Mouse (Mus musculus) ES-E14 (cell line): ENCODE results near the gene Fbxl17. TPM values are rescaled to one million over a fixed set of nuclear protein-coding genes. Genes with fewer than 3 reads are reported as not detected.
A peak's percentile ranks its signal among the peaks of the same experiment; 100 is the strongest.

Experiments used
- DNase-seq: peaks from one replicate; pipeline ENCODE4 v3.0.0-alpha.2; 2013; ENCODE audit warnings: low read depth, low spot score
- H3K27ac ChIP-seq: 2 replicates; pipeline ENCODE4 v1.5.1; 2012; ENCODE audit warnings: low read depth, mild to moderate bottlenecking, low read length, moderate library complexity, mixed read lengths; ENCODE audit not compliant: poor library complexity, insufficient read depth, severe bottlenecking
- H3K36me3 ChIP-seq: 2 replicates; pipeline ENCODE4 v1.6.1; 2012; ENCODE audit warnings: mild to moderate bottlenecking, low read length, moderate library complexity, mixed read lengths; ENCODE audit not compliant: control insufficient read depth, poor library complexity, insufficient read depth, severe bottlenecking
- H3K4me1 ChIP-seq, 2 experiments: fragments of 150-350 bp in 1 of 2; sonication (generic) in 1 of 2; 2 replicates each; pipeline ENCODE4 v1.6.1; 2012; ENCODE audit warnings: low read length in 2 of 2, mild to moderate bottlenecking in 1 of 2, mixed read lengths in 1 of 2; ENCODE audit not compliant: control insufficient read depth in 2 of 2, insufficient read depth in 2 of 2, poor library complexity in 1 of 2
- H3K4me3 ChIP-seq, 2 experiments: fragments of 150-350 bp in 1 of 2; sonication (generic) in 1 of 2; 2 replicates each; pipeline ENCODE4 v1.5.1; 2012; ENCODE audit warnings: low read length in 2 of 2, low read depth in 1 of 2, mild to moderate bottlenecking in 1 of 2, mixed read lengths in 1 of 2; ENCODE audit not compliant: insufficient read depth in 1 of 2, poor library complexity in 1 of 2, severe bottlenecking in 1 of 2
- H3K9ac ChIP-seq: 2 replicates; pipeline ENCODE4 v1.6.1; 2012; ENCODE audit warnings: low read depth, mild to moderate bottlenecking, low read length, mixed read lengths; ENCODE audit not compliant: poor library complexity, insufficient read depth, severe bottlenecking
- H3K9me3 ChIP-seq: fragments of 150-350 bp; sonication (generic); 2 replicates; pipeline ENCODE4 v1.6.1; 2012; ENCODE audit warnings: low read depth, mild to moderate bottlenecking, low read length; ENCODE audit not compliant: control insufficient read depth, insufficient read depth
- CHD2 ChIP-seq: IDR thresholded peaks from 2 replicates; pipeline ENCODE4 v1.6.1; 2014; ENCODE audit warnings: mild to moderate bottlenecking, low read depth, low read length, inconsistent platforms
- HCFC1 ChIP-seq: IDR thresholded peaks from 2 replicates; pipeline ENCODE4 v1.6.1; 2012; ENCODE audit warnings: low read length, inconsistent platforms, borderline replicate concordance; ENCODE audit not compliant: insufficient read depth
- MAFK ChIP-seq: IDR thresholded peaks from 2 replicates; pipeline ENCODE4 v1.6.1; 2014; ENCODE audit warnings: mild to moderate bottlenecking, low read depth, low read length, inconsistent platforms; ENCODE audit not compliant: insufficient read depth
- ZC3H11A ChIP-seq: IDR thresholded peaks from 2 replicates; pipeline ENCODE4 v1.6.1; 2012; ENCODE audit warnings: low read depth, mild to moderate bottlenecking, inconsistent platforms, low read length, borderline replicate concordance
- ZNF384 ChIP-seq: IDR thresholded peaks from 2 replicates; pipeline ENCODE4 v1.6.1; 2012; ENCODE audit warnings: low read depth, low read length, inconsistent platforms
- in situ Hi-C, 2 experiments: fragments of 600-800 bp; cut with MboI; formaldehyde crosslinking; loops; one replicate each; pipeline ENCODE4 v1.15.1; 2025; ENCODE audit warnings: low sequenced_read_pairs in 2 of 2, inconsistent platforms in 1 of 2; ENCODE audit not compliant: unreplicated experiment in 2 of 2
- total RNA-seq: library from RNA; depleted of rRNA; stranded (reverse); fragments of 300-350 nt; gene quantifications from 2 replicates; pipeline ENCODE4 v1.2.3, GENCODE M21; 2012

Fbxl17 gene
- total RNA-seq, 1 experiment = 5.6 TPM

DNA sequence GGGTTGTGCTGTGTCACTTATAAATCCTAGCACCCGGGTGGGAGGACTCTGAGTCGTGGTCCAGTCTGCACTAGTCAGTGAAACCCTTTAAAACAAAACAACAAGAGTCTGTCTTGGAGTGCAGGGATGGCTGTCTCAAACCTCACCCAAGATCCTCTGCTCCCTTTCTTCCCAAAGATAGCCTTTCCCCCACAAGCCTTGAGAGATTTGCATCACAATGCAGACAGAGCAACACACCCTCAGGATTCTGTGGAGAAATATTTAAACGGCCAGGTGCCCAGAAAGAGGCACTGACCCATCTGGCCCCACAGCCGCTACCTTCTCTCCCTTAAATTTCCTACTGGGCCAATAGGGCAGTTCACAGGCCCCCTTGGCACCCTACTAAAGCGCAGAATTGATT lies 323.4 kb downstream of the Fbxl17 start:
- no peaks in the 10 kb centered on the region for H3K36me3 ChIP-seq
- no peaks in the 10 kb centered on the region for H3K9me3 ChIP-seq
- H3K9ac ChIP-seq = no peak overlapping the region
- TF ChIP-seq ZC3H11A = no peak
- TF ChIP-seq HCFC1 = no peak
- no peak for TF ChIP-seq MAFK
- no peak for TF ChIP-seq ZNF384
- no peak for TF ChIP-seq CHD2
- H3K4me1 ChIP-seq = peaks cover 8% of the 10 kb centered on the region in 2 experiments; a peak in 3 of 4 replicates
- no peak overlapping the region; the same call in 1 of the 2 replicates for H3K27ac ChIP-seq
- H3K4me3 ChIP-seq = peak overlapping the region in 1 of 2 experiments; percentile 9; a peak in 1 of 4 replicates
- peak; percentile 48 for DNase-seq
- in situ Hi-C loops = no loop called here

DNA sequence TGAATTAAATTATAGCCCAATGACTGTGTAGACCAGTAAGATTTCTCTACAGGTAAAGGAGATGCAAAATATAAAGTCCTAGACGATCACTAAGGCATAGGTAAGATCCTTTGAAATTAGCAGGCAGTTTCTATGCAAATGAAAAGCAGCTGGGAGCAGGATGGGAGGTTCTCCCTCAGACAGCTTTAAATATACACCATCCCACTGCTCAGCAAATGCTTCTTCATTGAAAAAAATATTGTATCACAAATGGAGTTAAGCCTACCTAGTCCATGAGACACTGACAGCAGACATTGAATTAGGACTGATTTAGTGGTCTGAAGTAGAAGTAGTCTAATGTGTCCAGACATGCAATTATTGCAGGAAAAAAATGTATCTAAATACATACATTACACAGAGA lies 327.1 kb downstream of the Fbxl17 start:
- no peak for DNase-seq
- no peak overlapping the region for H3K9ac ChIP-seq
- in situ Hi-C loops = no loop called here
- H3K36me3 ChIP-seq = no peaks in the 10 kb centered on the region
- H3K27ac ChIP-seq = no peak overlapping the region
- H3K9me3 ChIP-seq = no peaks in the 10 kb centered on the region
- TF ChIP-seq ZNF384 (no peak), CHD2 (no peak), ZC3H11A (no peak), MAFK (no peak), HCFC1 (no peak)
- H3K4me3 ChIP-seq = no peak overlapping the region
- H3K4me1 ChIP-seq = peaks cover 8% of the 10 kb centered on the region in 2 experiments; a peak in 3 of 4 replicates

DNA sequence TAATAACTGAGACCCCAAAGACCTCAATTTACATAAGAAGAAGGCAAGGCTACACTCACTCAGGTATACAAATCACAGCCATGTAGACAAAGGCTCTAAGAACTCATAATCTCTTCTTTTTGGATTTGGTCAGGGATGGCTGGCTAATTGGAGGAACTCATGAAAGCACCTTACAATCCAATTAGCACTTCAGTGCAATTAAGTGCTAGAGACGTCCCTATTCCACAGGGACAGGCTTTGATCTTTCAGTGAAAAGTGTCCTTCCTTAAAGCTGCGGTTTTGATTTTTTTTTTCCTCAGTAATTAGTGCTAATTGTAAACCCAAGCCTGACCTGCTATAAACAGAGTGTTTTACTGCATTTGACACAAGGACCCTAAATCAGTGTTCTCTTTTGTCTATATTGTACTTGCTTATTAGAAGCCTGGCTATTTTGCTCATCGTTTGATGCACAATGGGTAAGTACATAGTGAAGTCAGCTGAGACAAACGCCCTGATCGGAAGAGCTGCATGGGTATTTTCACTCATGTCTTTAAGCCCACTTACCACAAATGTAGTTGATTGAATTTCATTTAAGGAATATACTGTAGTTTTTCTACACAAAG lies 327.8 kb downstream of the Fbxl17 start:
- in situ Hi-C loops = no loop called here
- DNase-seq = no peak
- Histone ChIP-seq H3K9ac (no peak overlapping the region), H3K9me3 (no peaks in the 10 kb centered on the region), H3K36me3 (no peaks in the 10 kb centered on the region), H3K27ac (no peak overlapping the region), H3K4me3 (no peak overlapping the region), H3K4me1 (peaks cover 6 to 8% of the 10 kb centered on the region in 2 experiments; a peak in 3 of 4 replicates)
- TF ChIP-seq HCFC1 (no peak), ZC3H11A (no peak), CHD2 (no peak), MAFK (no peak)

DNA sequence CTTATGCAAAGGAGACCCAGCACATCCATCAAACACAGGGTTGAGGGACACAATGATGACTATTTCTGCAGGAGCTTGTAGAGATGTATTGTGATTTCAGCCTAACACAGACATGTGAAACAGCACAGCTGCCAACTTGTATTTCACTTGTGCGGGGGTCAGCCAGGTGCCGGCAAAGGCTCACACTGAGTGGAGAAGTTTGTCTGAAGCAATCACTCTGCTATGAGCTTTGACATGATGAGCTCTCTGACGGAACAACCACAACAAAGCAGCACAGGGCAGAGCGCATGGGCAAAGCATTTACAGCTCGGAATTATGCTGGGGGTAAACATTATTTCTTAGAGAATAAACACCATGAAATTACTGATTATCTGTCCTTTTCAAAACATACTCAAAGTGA lies 328.6 kb downstream of the Fbxl17 start:
- no peak for DNase-seq
- in situ Hi-C loops = no loop called here
- peaks cover 5 to 6% of the 10 kb centered on the region in 2 experiments; a peak in 3 of 4 replicates for H3K4me1 ChIP-seq

More for the DNA sequence above, 328.6 kb downstream of the Fbxl17 start:
- Histone ChIP-seq H3K9me3 (no peaks in the 10 kb centered on the region), H3K36me3 (no peaks in the 10 kb centered on the region), H3K4me3 (no peak overlapping the region), H3K27ac (no peak overlapping the region), H3K9ac (no peak overlapping the region)
- TF ChIP-seq ZNF384 = no peak
- no peak for TF ChIP-seq MAFK
- TF ChIP-seq ZC3H11A = no peak
- no peak for TF ChIP-seq CHD2
- TF ChIP-seq HCFC1 = no peak
